Mouse (Mus musculus) stomach, postnatal 0 days (tissue): Measurements from ENCODE around the gene Hacd1. TPM values are rescaled to one million over a fixed set of nuclear protein-coding genes. Genes with fewer than 3 reads are reported as not detected.

ENCODE experiments used
- ATAC-seq: fragments of 200-750 bp; cut with Nextera tagmentation; 2 replicates; pipeline ENCODE4 v1.8.0; 2017; ENCODE audit not compliant: low FRiP score, low TSS enrichment
- DNase-seq: peaks from one replicate; pipeline ENCODE4 v3.0.0-alpha.2; 2016; ENCODE audit warnings: low spot score
- H3K27ac ChIP-seq: fragments of 300-500 bp; sonication (generic); replicated peaks from 2 replicates; pipeline ENCODE4 v1.5.1; 2014; ENCODE audit warnings: mild to moderate bottlenecking, control low read depth
- H3K27me3 ChIP-seq: fragments of 300-500 bp; sonication (generic); 2 replicates; pipeline ENCODE4 v1.6.1; 2014; ENCODE audit warnings: low read length; ENCODE audit not compliant: control insufficient read depth, insufficient read depth
- H3K36me3 ChIP-seq: fragments of 300-500 bp; sonication (generic); 2 replicates; pipeline ENCODE4 v1.6.1; 2014; ENCODE audit warnings: low read length, mixed read lengths; ENCODE audit not compliant: control insufficient read depth, insufficient read depth
- H3K4me1 ChIP-seq: fragments of 300-500 bp; sonication (generic); replicated peaks from 2 replicates; pipeline ENCODE4 v1.6.1; 2014; ENCODE audit warnings: antibody characterized with exemption; ENCODE audit not compliant: control insufficient read depth, insufficient read depth
- H3K4me2 ChIP-seq: fragments of 300-500 bp; sonication (generic); replicated peaks from 2 replicates; pipeline ENCODE4 v1.6.1; 2014; ENCODE audit warnings: low read depth, mild to moderate bottlenecking, control low read depth, moderate library complexity
- H3K4me3 ChIP-seq: fragments of 300-500 bp; sonication (generic); 2 replicates; pipeline ENCODE4 v1.5.1; 2014; ENCODE audit warnings: low read depth, low read length, control low read depth
- H3K9ac ChIP-seq: fragments of 300-500 bp; sonication (generic); 2 replicates; pipeline ENCODE4 v1.6.1; 2014; ENCODE audit warnings: mild to moderate bottlenecking, low read length, control low read depth, mixed read lengths
- H3K9me3 ChIP-seq: fragments of 300-500 bp; sonication (generic); 2 replicates; pipeline ENCODE4 v1.6.1; 2016; ENCODE audit warnings: low read length; ENCODE audit not compliant: control insufficient read depth
- CTCF ChIP-seq: IDR thresholded peaks from 2 replicates; pipeline ENCODE4 v1.5.1; 2016; ENCODE audit warnings: antibody characterized with exemption, low read depth, mild to moderate bottlenecking, moderate library complexity
- EP300 ChIP-seq: optimal IDR thresholded peaks from 2 replicates; pipeline ENCODE3; 2016; ENCODE audit warnings: antibody characterized with exemption
- WGBS: fragments of 180-500 bp; shearing (Covaris S2); extraction: QIAGEN DNeasy Blood & Tissue Kit; methylation state at CpG from one replicate; pipeline ENCODE4 v1.1.7; 2014; 5-methylcytosine and 5-hydroxymethylcytosine counted together
- polyA plus RNA-seq: library from polyadenylated mRNA; unstranded; fragments of >200 nt; fragmentation: Nextera tagmentation; extraction: Ambion mirVana; gene quantifications from 2 replicates; pipeline ENCODE4 v1.2.1, GENCODE M21; 2015

Gene Hacd1
- polyA plus RNA-seq, 1 experiment from 2014 or later: 217 TPM

GRCm38 (mm10) chr2:14043577-14044170, 12.3 kb downstream of the Hacd1 start:
- Histone ChIP-seq H3K27ac (no peak overlapping the region), H3K9me3 (no peaks in the 10 kb centered on the region), H3K36me3 (peaks cover 2% of the 10 kb centered on the region; the same call in 1 of the 2 replicates), H3K4me2 (no peak overlapping the region), H3K27me3 (no peaks in the 10 kb centered on the region), H3K4me1 (no peaks in the 10 kb centered on the region), H3K4me3 (no peak overlapping the region), H3K9ac (no peak overlapping the region)
- ATAC-seq (no peak), DNase-seq (no peak)
- 59% methylated on average over 9 of the region's 9 CpGs for WGBS
- TF ChIP-seq EP300 (no peak), CTCF (no peak)

- no peak overlapping the region for H3K27ac ChIP-seq
- H3K9ac ChIP-seq: no peak overlapping the region
- peaks cover 2% of the 10 kb centered on the region; the same call in 1 of the 2 replicates for H3K36me3 ChIP-seq
- ATAC-seq (no peak), DNase-seq (no peak)
- 79% methylated on average over 3 of the region's 3 CpGs for WGBS
- no peaks in the 10 kb centered on the region for H3K9me3 ChIP-seq
- H3K4me1 ChIP-seq: no peaks in the 10 kb centered on the region
- no peak overlapping the region for H3K4me3 ChIP-seq
- H3K27me3 ChIP-seq: no peaks in the 10 kb centered on the region
- TF ChIP-seq CTCF (no peak), EP300 (no peak)
- H3K4me2 ChIP-seq: no peak overlapping the region
These were observed 12.9 kb downstream of the Hacd1 start for GRCm38 (mm10) chr2:14043011-14043410.

GRCm38 (mm10) chr2:14041249-14041648, 14.7 kb downstream of the Hacd1 start:
- Histone ChIP-seq H3K9ac (no peak overlapping the region), H3K27ac (no peak overlapping the region), H3K4me3 (no peak overlapping the region), H3K4me1 (no peaks in the 10 kb centered on the region), H3K36me3 (peaks cover 2% of the 10 kb centered on the region; the same call in 1 of the 2 replicates), H3K4me2 (no peak overlapping the region), H3K27me3 (no peaks in the 10 kb centered on the region), H3K9me3 (no peaks in the 10 kb centered on the region)
- WGBS: 92% methylated on average over 2 of the region's 2 CpGs
- no peak for DNase-seq
- no peak for TF ChIP-seq EP300
- TF ChIP-seq CTCF: no peak
- no peak for ATAC-seq

- Histone ChIP-seq H3K36me3 (no peaks in the 10 kb centered on the region), H3K27ac (no peak overlapping the region), H3K4me3 (no peak overlapping the region), H3K9ac (no peak overlapping the region), H3K4me1 (no peaks in the 10 kb centered on the region), H3K4me2 (no peak overlapping the region), H3K9me3 (no peaks in the 10 kb centered on the region), H3K27me3 (no peaks in the 10 kb centered on the region)
- 91% methylated on average over 1 of the region's 1 CpGs for WGBS
- TF ChIP-seq EP300: no peak
- TF ChIP-seq CTCF: no peak
- no peak for ATAC-seq
- no peak for DNase-seq
These were observed 36.7 kb downstream of the Hacd1 start for GRCm38 (mm10) chr2:14019228-14019627.

- no peak overlapping the region for H3K9ac ChIP-seq
- H3K9me3 ChIP-seq: no peaks in the 10 kb centered on the region
- no peak overlapping the region for H3K4me3 ChIP-seq
- TF ChIP-seq CTCF: no peak
- no peak for TF ChIP-seq EP300
- ATAC-seq (no peak), DNase-seq (no peak)
- 100% methylated on average over 1 of the region's 1 CpGs for WGBS
- H3K4me1 ChIP-seq: no peaks in the 10 kb centered on the region
- H3K4me2 ChIP-seq: no peak overlapping the region
- H3K36me3 ChIP-seq: no peaks in the 10 kb centered on the region
- H3K27ac ChIP-seq: no peak overlapping the region
- no peaks in the 10 kb centered on the region for H3K27me3 ChIP-seq
These were observed 50.8 kb downstream of the Hacd1 start for GRCm38 (mm10) chr2:14005121-14005520.

GRCm38 (mm10) chr2:13960136-13960535, 95.8 kb downstream of the Hacd1 start:
- H3K4me2 ChIP-seq: no peak overlapping the region
- no peak overlapping the region for H3K27ac ChIP-seq
- no peak overlapping the region for H3K4me3 ChIP-seq
- no peaks in the 10 kb centered on the region for H3K4me1 ChIP-seq
- H3K36me3 ChIP-seq: no peaks in the 10 kb centered on the region
- DNase-seq (no peak), ATAC-seq (no peak)
- H3K9me3 ChIP-seq: no peaks in the 10 kb centered on the region
- no peak overlapping the region for H3K9ac ChIP-seq
- WGBS: 73% methylated on average over 1 of the region's 1 CpGs
- TF ChIP-seq EP300 (no peak), CTCF (no peak)
- H3K27me3 ChIP-seq: no peaks in the 10 kb centered on the region
